Comparison of ENCODE assay signal across 10 mouse cellular contexts in the genomic region with DNA sequence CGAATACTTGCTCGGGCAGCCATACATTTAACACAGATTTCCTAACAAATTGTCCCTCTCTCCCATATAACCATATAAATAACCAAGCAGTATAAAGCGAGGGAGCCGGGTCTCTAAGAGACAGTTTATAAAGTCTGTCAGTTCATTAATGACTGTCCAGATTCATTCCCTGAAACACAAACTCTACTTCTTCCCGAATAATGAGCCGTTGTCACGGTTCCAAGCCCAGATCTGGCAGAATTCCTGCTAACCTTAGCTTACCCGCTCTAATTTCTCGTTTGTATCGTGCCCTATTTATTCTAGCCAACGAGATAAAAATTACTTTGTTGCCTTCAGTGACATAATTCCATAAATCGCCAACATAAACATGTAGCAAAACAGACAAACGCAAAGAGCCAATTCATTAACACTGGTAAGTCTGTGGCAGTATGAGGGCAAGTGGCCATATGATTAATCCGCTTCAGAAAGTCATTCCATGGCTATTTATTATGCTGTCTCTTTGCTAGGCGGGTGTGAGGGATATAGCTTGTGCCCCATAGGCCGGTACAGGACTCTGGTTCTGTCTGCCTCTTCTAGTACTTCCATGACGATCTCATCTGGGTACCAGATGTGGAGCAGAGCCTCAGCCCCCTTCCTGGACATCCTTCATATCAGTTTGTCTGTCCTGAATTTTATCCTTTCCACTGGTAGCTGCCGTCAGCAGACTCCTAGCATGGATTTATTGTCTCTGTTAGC. TPM values are rescaled to one million over a fixed set of nuclear protein-coding genes. Genes with fewer than 3 reads are reported as not detected.
DNase-seq lines count a peak whose midpoint lies in the region; ATAC-seq lines count a peak whose summit lies in the region.
"Had no signal": no experiment of that assay in that cellular context is flagged by ENCODE, and none has a peak within 500 bp of the region (broad histone marks: within the 10 kb centered on the region; RNA-seq: fewer than 3 reads in every experiment).

No protein-coding gene starts in this region.

- DNase-seq in heart, postnatal 10 days = peak; percentile 35 to 42
- DNase-seq in heart, adult 9 months (ENCODE audit: low spot score in 2 of 2) = no peak
- DNase-seq in limb, embryonic 10.5 days (ENCODE audit: low spot score) = no peak
- DNase-seq in MN1 (ENCODE audit: low spot score) = peak; percentile 37
- peak; percentile 51 for DNase-seq in embryo, embryonic 11 days
- DNase-seq in gastrocnemius, adult 18-20 months (ENCODE audit: low spot score) = no peak
- DNase-seq: midbrain, embryonic 14.5 days had no signal

- peaks cover 13% of the 10 kb centered on the region; the same call in 1 of the 2 replicates for H3K4me1 ChIP-seq in limb, embryonic 13.5 days
- H3K4me1 ChIP-seq in limb, embryonic 10.5 days = 0 out of 2 replicates have a peak, but pooled peaks cover 4% of the 10 kb centered on the region
- H3K4me1 ChIP-seq in midbrain, embryonic 15.5 days = no peaks in the 10 kb centered on the region
- H3K4me1 ChIP-seq: limb, embryonic 12.5 days had no signal

- no peak overlapping the region for H3K27ac ChIP-seq in limb, embryonic 13.5 days
- H3K27ac ChIP-seq in limb, embryonic 10.5 days = no peak overlapping the region
- no peak overlapping the region for H3K27ac ChIP-seq in midbrain, embryonic 15.5 days
- H3K27ac ChIP-seq: limb, embryonic 12.5 days had no signal

- H3K4me3 ChIP-seq in limb, embryonic 13.5 days = no peak overlapping the region
- no peak overlapping the region for H3K4me3 ChIP-seq in limb, embryonic 10.5 days
- no peak overlapping the region for H3K4me3 ChIP-seq in midbrain, embryonic 15.5 days
- H3K4me3 ChIP-seq: limb, embryonic 12.5 days had no signal

- ATAC-seq in limb, embryonic 13.5 days (ENCODE audit: low FRiP score, low read depth) = peak; percentile 48; the same call in 1 of the 2 replicates
- ATAC-seq in midbrain, embryonic 15.5 days (replicated peaks) = no peak

- no peaks in the 10 kb centered on the region for H3K9me3 ChIP-seq in limb, embryonic 13.5 days
- H3K9me3 ChIP-seq in limb, embryonic 10.5 days (replicated peaks) = no peaks in the 10 kb centered on the region
- no peaks in the 10 kb centered on the region for H3K9me3 ChIP-seq in midbrain, embryonic 15.5 days
- H3K9me3 ChIP-seq: limb, embryonic 12.5 days had no signal

- intact Hi-C loops in heart, postnatal 10 days (cut with DNase I) = no loop called here

- no peak overlapping the region for H3K9ac ChIP-seq in limb, embryonic 13.5 days
- no peak overlapping the region for H3K9ac ChIP-seq in midbrain, embryonic 15.5 days
- H3K9ac ChIP-seq: limb, embryonic 12.5 days had no signal

- no peak overlapping the region for H3K4me2 ChIP-seq in limb, embryonic 13.5 days (replicated peaks)
- H3K4me2 ChIP-seq in midbrain, embryonic 15.5 days = no peak overlapping the region
- H3K4me2 ChIP-seq: limb, embryonic 12.5 days had no signal

- H3K36me3 ChIP-seq in limb, embryonic 13.5 days = peaks cover 69% of the 10 kb centered on the region
- peaks cover 84% of the 10 kb centered on the region for H3K36me3 ChIP-seq in limb, embryonic 10.5 days
- peaks cover 20% of the 10 kb centered on the region; the same call in 1 of the 2 replicates for H3K36me3 ChIP-seq in midbrain, embryonic 15.5 days (replicated peaks)

- WGBS in limb, embryonic 13.5 days = 51% methylated on average over 18 of the region's 18 CpGs
- WGBS in limb, embryonic 10.5 days = 70% methylated on average over 18 of the region's 18 CpGs
- WGBS in midbrain, embryonic 15.5 days = 84% methylated on average over 18 of the region's 18 CpGs

- H3K27me3 ChIP-seq in limb, embryonic 13.5 days = no peaks in the 10 kb centered on the region
- H3K27me3 ChIP-seq in limb, embryonic 10.5 days (ENCODE audit: low read depth, poor library complexity, severe bottlenecking) = no peaks in the 10 kb centered on the region
- no peaks in the 10 kb centered on the region for H3K27me3 ChIP-seq in midbrain, embryonic 15.5 days (replicated peaks)
- H3K27me3 ChIP-seq: limb, embryonic 12.5 days had no signal

RNA-seq across cellular contexts. Expression of a gene that starts 51.0 kb away (rescaled TPM):
- total RNA-seq in heart, postnatal 10 days (2021) = 10 to 100 TPM; 31.2 to 33.5 TPM
- polyA plus RNA-seq in limb, embryonic 13.5 days (2015; fragmentation: Nextera tagmentation; extraction: Ambion mirVana) = 41.0 and 47.6 TPM in 2 replicates
- 82.4 and 85.5 TPM in 2 replicates for polyA plus RNA-seq in limb, embryonic 10.5 days (2016; fragmentation: Nextera tagmentation; extraction: Ambion mirVana)
- 10 to 100 TPM; 35.4 to 39.6 TPM for total RNA-seq in gastrocnemius, adult 18-20 months (2021)
- polyA plus RNA-seq in midbrain, embryonic 15.5 days (2015; fragmentation: Nextera tagmentation; extraction: Ambion mirVana) = 54.0 and 57.5 TPM in 2 replicates

RNA-seq across cellular contexts. Expression of a gene that starts 51.2 kb away (rescaled TPM):
- 10 to 100 TPM; 14.7 to 16.6 TPM for total RNA-seq in heart, postnatal 10 days (2021)
- 49.7 and 51.1 TPM in 2 replicates for polyA plus RNA-seq in limb, embryonic 13.5 days (2015; fragmentation: Nextera tagmentation; extraction: Ambion mirVana)
- polyA plus RNA-seq in limb, embryonic 10.5 days (2016; fragmentation: Nextera tagmentation; extraction: Ambion mirVana) = 47.0 and 55.6 TPM in 2 replicates
- total RNA-seq in gastrocnemius, adult 18-20 months (2021) = 10 to 100 TPM; 19.3 to 22.0 TPM
- polyA plus RNA-seq in midbrain, embryonic 15.5 days (2015; fragmentation: Nextera tagmentation; extraction: Ambion mirVana) = 33.8 and 37.0 TPM in 2 replicates

Comparison
In these comparisons a context has a peak if more than half of its experiments do, and no peak if none do; other contexts are left out.
1. DNase-seq: peak in heart, postnatal 10 days (2 of 2), MN1 (single experiment) and embryo, embryonic 11 days (single experiment); none in heart, adult 9 months (0 of 2), limb, embryonic 10.5 days (single experiment) and gastrocnemius, adult 18-20 months (single experiment).